Mouse (Mus musculus): ENCODE results near the gene Atp11a.

The Atp11a gene

GRCm38 (mm10) chr8:12756391-12757157, at the start of gene Atp11a:
Atp11a (plus strand) TSS chr8:12757014.
- peak; percentile 71 for DNase-seq (ENCODE audit: low spot score)

- DNase-seq (ENCODE audit: low spot score) = no peak
Measured at GRCm38 (mm10) chr8:12711623-12712022, 45.2 kb upstream of the Atp11a start.

- DNase-seq (ENCODE audit: low spot score) = no peak
Measured at GRCm38 (mm10) chr8:12715861-12716585, 40.8 kb upstream of the Atp11a start.

- DNase-seq (ENCODE audit: low spot score) = peak; percentile 7
Measured at GRCm38 (mm10) chr8:12719091-12719490, 37.7 kb upstream of the Atp11a start.

- no peak for DNase-seq (ENCODE audit: low spot score)
Measured at GRCm38 (mm10) chr8:12728644-12729043, 28.2 kb upstream of the Atp11a start.

- peak; percentile 62 for DNase-seq (ENCODE audit: low spot score)
Measured at GRCm38 (mm10) chr8:12730780-12731179, 26.0 kb upstream of the Atp11a start.

GRCm38 (mm10) chr8:12732431-12732830, 24.4 kb upstream of the Atp11a start:
- DNase-seq (ENCODE audit: low spot score) = no peak

GRCm38 (mm10) chr8:12739113-12739512, 17.7 kb upstream of the Atp11a start:
- DNase-seq (ENCODE audit: low spot score) = no peak

- DNase-seq (ENCODE audit: low spot score) = no peak
Measured at GRCm38 (mm10) chr8:12743390-12743789, 13.4 kb upstream of the Atp11a start.

- no peak for DNase-seq (ENCODE audit: low spot score)
Measured at GRCm38 (mm10) chr8:12748183-12748582, 8.6 kb upstream of the Atp11a start.

GRCm38 (mm10) chr8:12749116-12749515, 7.7 kb upstream of the Atp11a start:
- no peak for DNase-seq (ENCODE audit: low spot score)

- DNase-seq (ENCODE audit: low spot score) = no peak
Measured at GRCm38 (mm10) chr8:12753054-12753453, 3.8 kb upstream of the Atp11a start.

- DNase-seq (ENCODE audit: low spot score) = no peak
Measured at GRCm38 (mm10) chr8:12754115-12754514, 2.7 kb upstream of the Atp11a start.

- peak; percentile 35 for DNase-seq (ENCODE audit: low spot score)
Measured at GRCm38 (mm10) chr8:12755312-12755711, 1.5 kb upstream of the Atp11a start.

GRCm38 (mm10) chr8:12755826-12756225, 988 bp upstream of the Atp11a start:
- DNase-seq (ENCODE audit: low spot score) = no peak

GRCm38 (mm10) chr8:12757231-12757940, 572 bp downstream of the Atp11a start:
- peak; percentile 56 for DNase-seq (ENCODE audit: low spot score)

GRCm38 (mm10) chr8:12759963-12760362, 3.1 kb downstream of the Atp11a start:
- no peak for DNase-seq (ENCODE audit: low spot score)

GRCm38 (mm10) chr8:12761873-12762272, 5.1 kb downstream of the Atp11a start:
- no peak for DNase-seq (ENCODE audit: low spot score)

- DNase-seq (ENCODE audit: low spot score) = no peak
Measured at GRCm38 (mm10) chr8:12763565-12764108, 6.8 kb downstream of the Atp11a start.

GRCm38 (mm10) chr8:12764971-12765370, 8.2 kb downstream of the Atp11a start:
- no peak for DNase-seq (ENCODE audit: low spot score)

- no peak for DNase-seq (ENCODE audit: low spot score)
Measured at GRCm38 (mm10) chr8:12767176-12767575, 10.4 kb downstream of the Atp11a start.

- DNase-seq (ENCODE audit: low spot score) = no peak
Measured at GRCm38 (mm10) chr8:12768747-12769146, 11.9 kb downstream of the Atp11a start.
